Mouse (Mus musculus) gastrocnemius, postnatal 14 days (tissue): Measurements from ENCODE around the gene B4gat1. TPM values are rescaled to one million over a fixed set of nuclear protein-coding genes. Genes with fewer than 3 reads are reported as not detected.
"Not testable (repeated sequence)": the region's sequence is repeated elsewhere in the genome, so short reads cannot be mapped to it uniquely, and the experiment has no call there.

ENCODE experiments used
- DNase-seq: peaks from one replicate; pipeline ENCODE4 v3.0.0; 2021; ENCODE audit warnings: mixed read lengths
- intact Hi-C: fragments of 180-260 bp; cut with DNase I; formaldehyde crosslinking; loops from one replicate; pipeline ENCODE4 v1.15.1; 2025; ENCODE audit warnings: low total_unique reads
- total RNA-seq, 2 experiments: library from RNA; stranded (reverse); gene quantifications; 2 replicates each; pipeline ENCODE4 v1.2.3; 2021

B4gat1 gene
- total RNA-seq, 2 experiments from 2014 or later = 20.4 to 23.7 TPM

- intact Hi-C loops = no loop called here
- peak; percentile 50 for DNase-seq
These were observed 34.4 kb downstream of the B4gat1 start for GRCm38 (mm10) chr19:5073028-5073427.

- intact Hi-C loops = no loop called here
These were observed 34.9 kb downstream of the B4gat1 start for GRCm38 (mm10) chr19:5073518-5073917.

GRCm38 (mm10) chr19:5079279-5079678 lies 40.7 kb downstream of the B4gat1 start:
- intact Hi-C loops = no loop called here
- no peak for DNase-seq

More at GRCm38 (mm10) chr19:5073518-5073917, 34.9 kb downstream of the B4gat1 start:
- no peak for DNase-seq

- no peak for DNase-seq
- intact Hi-C loops = no loop called here
These were observed 43.4 kb downstream of the B4gat1 start for GRCm38 (mm10) chr19:5082005-5082404.

- DNase-seq = no peak
- intact Hi-C loops = no loop called here
These were observed 44.0 kb downstream of the B4gat1 start for GRCm38 (mm10) chr19:5082596-5082995.

- no peak for DNase-seq
- intact Hi-C loops = no loop called here
These were observed 45.6 kb downstream of the B4gat1 start for GRCm38 (mm10) chr19:5083961-5084833.

GRCm38 (mm10) chr19:5084834-5085144 lies 46.2 kb downstream of the B4gat1 start:
- DNase-seq = no peak
- intact Hi-C loops = no loop called here

GRCm38 (mm10) chr19:5085145-5085863 lies 46.7 kb downstream of the B4gat1 start, which contains the start of gene Tmem151a:
Tmem151a (minus strand) TSS chr19:5085531.
- no peak for DNase-seq
- intact Hi-C loops = no loop called here

GRCm38 (mm10) chr19:5086533-5086932 lies 47.9 kb downstream of the B4gat1 start:
- intact Hi-C loops, DNase-seq: not testable (repeated sequence)

- intact Hi-C loops = no loop called here
- DNase-seq = peak; percentile 93
These were observed 49.5 kb downstream of the B4gat1 start, which contains the start of gene Yif1a for GRCm38 (mm10) chr19:5087884-5088728. Yif1a (plus strand) TSS chr19:5088538.

- no peak for DNase-seq
- intact Hi-C loops = no loop called here
These were observed 50.7 kb downstream of the B4gat1 start for GRCm38 (mm10) chr19:5089324-5089723.

Other genes with a start within 250 kb of the B4gat1 start
- gene Rbm4, start 244.9 kb upstream of the B4gat1 start, total RNA-seq = 10 to 100 TPM; 32.3 to 36.9 TPM
- gene Gm21992, start 227.2 kb upstream of the B4gat1 start, total RNA-seq = 10 to 100 TPM in 1 of 2 experiments, 1 to 10 TPM in 1; 9.0 to 11.9 TPM
- gene Rbm14, start 227.2 kb upstream of the B4gat1 start, total RNA-seq = 10 to 100 TPM; 13.6 to 13.9 TPM
- gene Ccs, start 199.5 kb upstream of the B4gat1 start, total RNA-seq = 10 to 100 TPM; 31.4 to 34.1 TPM
- gene Ccdc87, start 199.5 kb upstream of the B4gat1 start, total RNA-seq = not detected
- gene Ctsf, start 183.7 kb upstream of the B4gat1 start, total RNA-seq = 10 to 100 TPM; 29.5 to 38.2 TPM
- gene Actn3, start 160.9 kb upstream of the B4gat1 start, total RNA-seq = 1,000 to 10,000 TPM; 5,946 to 6,289 TPM
- 1 to 10 TPM; 3.3 to 3.7 TPM for gene Zdhhc24, start 160.2 kb upstream of the B4gat1 start, total RNA-seq
- gene Bbs1, start 132.2 kb upstream of the B4gat1 start, total RNA-seq = 1 to 10 TPM; 3.0 to 3.1 TPM
- gene Dpp3, start 110.5 kb upstream of the B4gat1 start, total RNA-seq = 10 to 100 TPM; 25.8 to 28.4 TPM
- gene Peli3, start 95.7 kb upstream of the B4gat1 start, total RNA-seq = under 1 TPM; 0.60 to 0.96 TPM
- gene Mrpl11, start 76.7 kb upstream of the B4gat1 start, total RNA-seq = 10 to 100 TPM; 51.5 to 52.3 TPM
- not detected for gene Npas4, start 48.5 kb upstream of the B4gat1 start, total RNA-seq
- gene Slc29a2, start 15.0 kb upstream of the B4gat1 start, total RNA-seq = 1 to 10 TPM; 4.9 to 6.5 TPM
- under 1 TPM; 0.43 to 0.89 TPM for gene AC124502.3, start 65 bp downstream of the B4gat1 start, total RNA-seq
- gene Brms1, start 2.5 kb downstream of the B4gat1 start, total RNA-seq = 10 to 100 TPM; 11.1 to 11.3 TPM
- gene Rin1, start 11.7 kb downstream of the B4gat1 start, total RNA-seq = 1 to 10 TPM in 1 of 2 experiments, under 1 TPM in 1; 0.55 to 1.1 TPM
- gene Cd248, start 29.3 kb downstream of the B4gat1 start, total RNA-seq = 10 to 100 TPM; 23.8 to 43.2 TPM
- under 1 TPM; 0.16 to 0.69 TPM for gene Tmem151a, start 46.7 kb downstream of the B4gat1 start, total RNA-seq
- 10 to 100 TPM; 43.8 to 47.3 TPM for gene Yif1a, start 49.7 kb downstream of the B4gat1 start, total RNA-seq
- gene Cnih2, start 59.7 kb downstream of the B4gat1 start, total RNA-seq = under 1 TPM; 0.14 to 0.40 TPM
- gene Rab1b, start 68.2 kb downstream of the B4gat1 start, total RNA-seq = 100 to 1,000 TPM; 113 to 119 TPM
- gene Klc2, start 79.7 kb downstream of the B4gat1 start, total RNA-seq = 10 to 100 TPM; 32.1 to 34.3 TPM
- gene Pacs1, start 234.3 kb downstream of the B4gat1 start, total RNA-seq = 1 to 10 TPM; 6.7 to 7.7 TPM